Mouse (Mus musculus): ENCODE results near the gene Nr2f2. TPM values are rescaled to one million over a fixed set of nuclear protein-coding genes. Genes with fewer than 3 reads are reported as not detected.

Nr2f2 gene
- polyA plus RNA-seq, 1 experiment, result 7.7 TPM

GRCm38 (mm10) chr7:70352617-70353016, 13.9 kb downstream of the Nr2f2 start:
- Histone ChIP-seq H3K4me3 (replicated peaks; ENCODE audit: control insufficient read depth, low read depth, low read length) (no peak overlapping the region), H3K4me1 (ENCODE audit: control insufficient read depth, insufficient read depth, low read length) (no peaks in the 10 kb centered on the region), H3K27ac (ENCODE audit: control insufficient read depth, insufficient read depth, low read depth, low read length, poor library complexity) (no peak overlapping the region)
- 30% methylated on average over 3 of the region's 3 CpGs for WGBS
- TF ChIP-seq POLR2A (IDR thresholded peaks at IDR 0.05; ENCODE audit: borderline replicate concordance, control insufficient read depth, low read depth, low read length), result no peak
- TF ChIP-seq CTCF (IDR thresholded peaks at IDR 0.05; ENCODE audit: control insufficient read depth, insufficient read depth, low read length), result no peak

DNA sequence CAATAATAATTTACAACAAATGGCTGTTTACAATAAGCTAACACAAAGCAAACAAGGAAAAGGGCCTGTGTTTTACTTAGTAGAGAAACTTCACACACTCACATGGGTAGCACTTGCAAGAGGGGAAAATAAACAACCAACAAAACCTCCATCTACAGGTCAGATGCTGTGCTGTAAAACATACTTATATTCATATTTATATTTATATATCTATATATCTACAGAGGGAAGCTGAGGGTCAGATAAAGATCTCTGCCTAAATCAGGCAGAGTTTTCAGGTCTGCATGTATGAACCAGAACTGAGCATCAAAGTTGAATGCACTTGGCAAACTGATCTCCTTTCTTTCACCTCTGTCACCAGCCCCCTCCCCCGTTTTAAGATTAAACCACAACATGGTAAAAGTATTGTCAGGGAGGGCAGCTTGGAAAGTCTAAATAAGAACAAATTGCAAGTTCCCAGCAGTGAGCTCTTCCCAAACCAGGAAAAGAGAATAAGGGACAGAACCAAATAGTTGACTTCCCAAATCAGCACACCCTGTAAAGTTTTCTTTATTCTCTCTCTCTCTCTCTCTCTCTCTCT, 14.5 kb downstream of the Nr2f2 start:
- H3K4me3 ChIP-seq (replicated peaks; ENCODE audit: control insufficient read depth, low read depth, low read length), result no peak overlapping the region
- H3K4me1 ChIP-seq (ENCODE audit: control insufficient read depth, insufficient read depth, low read length), result no peaks in the 10 kb centered on the region
- no peak for TF ChIP-seq CTCF (IDR thresholded peaks at IDR 0.05; ENCODE audit: control insufficient read depth, insufficient read depth, low read length)
- TF ChIP-seq POLR2A (IDR thresholded peaks at IDR 0.05; ENCODE audit: borderline replicate concordance, control insufficient read depth, low read depth, low read length), result no peak
- H3K27ac ChIP-seq (ENCODE audit: control insufficient read depth, insufficient read depth, low read depth, low read length, poor library complexity), result no peak overlapping the region
- WGBS, result 6% methylated on average over 1 of the region's 1 CpGs

- H3K4me3 ChIP-seq (replicated peaks; ENCODE audit: control insufficient read depth, low read depth, low read length), result no peak overlapping the region
- WGBS, result 3% methylated on average over 55 of the region's 55 CpGs
- H3K27ac ChIP-seq (ENCODE audit: control insufficient read depth, insufficient read depth, low read depth, low read length, poor library complexity), result no peak overlapping the region
- TF ChIP-seq CTCF (IDR thresholded peaks at IDR 0.05; ENCODE audit: control insufficient read depth, insufficient read depth, low read length) (no peak), POLR2A (IDR thresholded peaks at IDR 0.05; ENCODE audit: borderline replicate concordance, control insufficient read depth, low read depth, low read length) (no peak)
- H3K4me1 ChIP-seq (ENCODE audit: control insufficient read depth, insufficient read depth, low read length), result no peaks in the 10 kb centered on the region
Observed at GRCm38 (mm10) chr7:70350781-70351551, 15.6 kb downstream of the Nr2f2 start.

DNA sequence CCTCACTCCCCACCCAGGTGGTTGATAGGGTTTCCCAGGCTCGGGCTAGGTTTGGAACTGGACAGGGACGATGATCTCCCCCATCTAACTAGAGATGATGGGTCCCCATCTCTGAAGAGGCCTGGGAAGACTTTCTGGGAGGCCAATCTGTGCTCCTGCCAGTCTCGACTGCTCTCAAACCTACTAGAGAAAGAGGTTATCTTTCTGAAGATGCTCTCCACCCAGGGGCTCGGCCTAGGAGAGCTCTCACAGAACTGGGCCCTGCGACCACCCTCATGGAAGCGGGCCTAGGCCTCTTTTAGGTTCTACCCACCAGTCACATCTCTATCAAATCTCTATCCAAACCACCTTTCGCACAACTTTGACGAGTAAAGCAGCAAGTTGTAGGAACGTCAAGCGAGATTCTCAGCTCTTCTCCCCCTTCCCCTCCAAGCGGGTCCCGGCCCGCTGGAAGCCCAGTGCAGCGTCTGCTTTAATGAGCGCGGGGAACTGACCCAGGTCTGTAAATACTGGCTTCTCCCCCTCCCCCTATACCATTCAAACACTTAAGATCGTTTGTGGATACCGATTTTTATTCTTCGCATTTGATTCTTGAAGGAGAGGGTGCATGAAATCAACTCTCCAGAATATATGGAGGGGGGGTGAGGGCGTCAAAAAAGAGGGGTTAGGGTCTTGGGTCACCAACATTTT, 16.4 kb downstream of the Nr2f2 start:
- Histone ChIP-seq H3K4me3 (replicated peaks; ENCODE audit: control insufficient read depth, low read depth, low read length) (no peak overlapping the region), H3K4me1 (ENCODE audit: control insufficient read depth, insufficient read depth, low read length) (no peaks in the 10 kb centered on the region)

DNA sequence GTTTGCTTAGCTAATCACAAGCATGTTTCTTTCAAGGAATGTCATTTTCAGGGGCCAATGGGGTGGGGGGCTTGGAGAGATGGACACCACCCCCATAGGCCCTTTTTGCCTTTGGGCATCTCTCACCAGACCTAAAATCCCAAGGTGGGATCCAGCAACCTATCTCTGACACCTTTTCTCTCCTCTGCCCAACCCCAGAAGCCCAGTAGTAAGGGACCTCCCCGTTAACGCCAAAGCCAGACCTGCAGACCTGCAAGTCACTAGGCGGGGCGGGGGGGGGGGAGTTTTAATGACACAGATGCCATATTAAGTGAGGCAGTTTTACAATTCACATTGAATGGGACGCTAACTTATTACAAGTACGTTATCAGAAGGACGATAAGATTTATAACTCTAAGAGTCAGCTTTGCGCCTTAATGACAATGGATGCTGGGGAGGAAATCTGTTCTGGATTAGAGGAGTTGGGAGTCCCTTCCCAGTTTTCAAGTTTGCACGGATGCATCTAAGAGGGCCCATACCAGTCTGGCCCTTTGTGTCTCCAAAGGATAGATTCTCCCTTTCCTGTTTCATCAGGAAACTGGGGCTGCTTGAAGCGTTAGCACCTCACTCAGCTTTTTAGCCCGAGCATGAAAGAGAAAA, 17.4 kb downstream of the Nr2f2 start:
- 11% methylated on average over 11 of the region's 11 CpGs for WGBS
- Histone ChIP-seq H3K27ac (ENCODE audit: control insufficient read depth, insufficient read depth, low read depth, low read length, poor library complexity) (no peak overlapping the region), H3K4me1 (ENCODE audit: control insufficient read depth, insufficient read depth, low read length) (no peaks in the 10 kb centered on the region), H3K4me3 (replicated peaks; ENCODE audit: control insufficient read depth, low read depth, low read length) (no peak overlapping the region)
- no peak for TF ChIP-seq POLR2A (IDR thresholded peaks at IDR 0.05; ENCODE audit: borderline replicate concordance, control insufficient read depth, low read depth, low read length)
- no peak for TF ChIP-seq CTCF (IDR thresholded peaks at IDR 0.05; ENCODE audit: control insufficient read depth, insufficient read depth, low read length)

More for the DNA sequence above, 16.4 kb downstream of the Nr2f2 start:
- TF ChIP-seq POLR2A (IDR thresholded peaks at IDR 0.05; ENCODE audit: borderline replicate concordance, control insufficient read depth, low read depth, low read length) (no peak), CTCF (IDR thresholded peaks at IDR 0.05; ENCODE audit: control insufficient read depth, insufficient read depth, low read length) (no peak)
- no peak overlapping the region for H3K27ac ChIP-seq (ENCODE audit: control insufficient read depth, insufficient read depth, low read depth, low read length, poor library complexity)
- 9% methylated on average over 20 of the region's 20 CpGs for WGBS

DNA sequence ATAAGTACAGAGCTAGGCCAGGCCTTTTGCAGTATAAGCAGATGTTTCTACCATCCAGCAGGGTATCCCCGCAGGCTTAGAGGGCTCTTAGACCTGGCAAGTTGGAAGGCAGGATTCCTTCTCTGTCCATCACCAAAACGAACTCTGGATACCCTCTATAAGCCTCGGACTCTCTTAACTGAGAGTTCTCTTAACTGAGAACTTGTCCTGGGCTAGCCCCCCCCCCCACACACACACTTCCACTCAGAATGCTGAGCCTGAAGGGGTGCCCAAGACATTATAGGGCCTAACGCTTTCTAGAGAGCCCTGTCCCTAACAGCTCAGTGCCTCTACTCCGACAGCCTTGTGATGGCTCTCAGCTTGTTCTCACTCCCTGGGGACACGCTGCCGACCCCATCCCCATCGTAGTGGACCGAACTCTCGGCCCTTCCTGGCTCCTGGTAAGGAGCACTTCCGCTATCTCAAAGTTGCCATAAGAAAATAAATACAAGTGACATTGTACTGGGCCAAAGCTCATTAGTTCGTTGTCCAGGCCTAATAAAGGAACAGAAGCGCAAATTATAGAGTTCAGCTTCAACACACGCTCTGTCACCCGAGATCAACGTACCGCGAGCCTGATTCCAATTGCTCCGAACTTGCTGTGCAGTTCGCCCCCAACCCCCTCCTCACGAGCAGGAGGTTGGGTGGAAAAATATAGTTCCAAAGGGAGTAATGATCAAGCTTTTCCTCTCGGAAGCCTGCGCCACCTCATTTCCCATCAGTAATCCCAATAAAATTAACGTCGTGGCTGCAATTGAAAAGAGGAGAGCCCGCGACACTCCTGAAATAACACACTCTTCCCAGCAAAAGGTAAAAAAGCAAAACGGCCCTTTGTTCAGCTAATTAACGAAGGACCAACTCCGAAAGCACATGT, 18.2 kb downstream of the Nr2f2 start:
- H3K4me1 ChIP-seq (ENCODE audit: control insufficient read depth, insufficient read depth, low read length), result no peaks in the 10 kb centered on the region
- TF ChIP-seq POLR2A (IDR thresholded peaks at IDR 0.05; ENCODE audit: borderline replicate concordance, control insufficient read depth, low read depth, low read length) (no peak), CTCF (IDR thresholded peaks at IDR 0.05; ENCODE audit: control insufficient read depth, insufficient read depth, low read length) (no peak)
- H3K4me3 ChIP-seq (replicated peaks; ENCODE audit: control insufficient read depth, low read depth, low read length), result no peak overlapping the region
- 11% methylated on average over 30 of the region's 30 CpGs for WGBS
- H3K27ac ChIP-seq (ENCODE audit: control insufficient read depth, insufficient read depth, low read depth, low read length, poor library complexity), result no peak overlapping the region

- TF ChIP-seq POLR2A (IDR thresholded peaks at IDR 0.05; ENCODE audit: borderline replicate concordance, control insufficient read depth, low read depth, low read length) (no peak), CTCF (IDR thresholded peaks at IDR 0.05; ENCODE audit: control insufficient read depth, insufficient read depth, low read length) (no peak)
- no peak overlapping the region for H3K27ac ChIP-seq (ENCODE audit: control insufficient read depth, insufficient read depth, low read depth, low read length, poor library complexity)
- WGBS, result 6% methylated on average over 14 of the region's 14 CpGs
Observed at GRCm38 (mm10) chr7:70347618-70347958, 18.9 kb downstream of the Nr2f2 start.

More at GRCm38 (mm10) chr7:70347618-70347958, 18.9 kb downstream of the Nr2f2 start:
- Histone ChIP-seq H3K4me1 (ENCODE audit: control insufficient read depth, insufficient read depth, low read length) (no peaks in the 10 kb centered on the region), H3K4me3 (replicated peaks; ENCODE audit: control insufficient read depth, low read depth, low read length) (no peak overlapping the region)
